Mouse (Mus musculus) left cerebral cortex, adult 8-10 months (tissue): ENCODE data around the gene Akap2. TPM values are rescaled to one million over a fixed set of nuclear protein-coding genes. Genes with fewer than 3 reads are reported as not detected.

Experiments
- DNase-seq, 2 experiments: peaks; one replicate each; pipeline ENCODE4 v3.0.0; 2022; ENCODE audit warnings: low spot score in 2 of 2
- total RNA-seq, 4 experiments: library from RNA; stranded (reverse); gene quantifications; 2 replicates each; pipeline ENCODE4 v1.2.4; 2022

Akap2 gene
- total RNA-seq, 4 experiments from 2014 or later = 39.1 to 48.8 (median 45.3) TPM

- DNase-seq = no peak
Observed at GRCm38 (mm10) chr4:57904638-57905037, 187.2 kb downstream of the Akap2 start.

GRCm38 (mm10) chr4:57906708-57907107, 189.3 kb downstream of the Akap2 start:
- DNase-seq = no peak

GRCm38 (mm10) chr4:57908860-57909259, 191.4 kb downstream of the Akap2 start:
- DNase-seq = no peak

GRCm38 (mm10) chr4:57913021-57913420, 195.6 kb downstream of the Akap2 start:
- DNase-seq = no peak

- no peak for DNase-seq
Observed at GRCm38 (mm10) chr4:57914193-57915190, 197.0 kb downstream of the Akap2 start.

- no peak for DNase-seq
Observed at GRCm38 (mm10) chr4:57915216-57915965, 197.9 kb downstream of the Akap2 start.

- no peak for DNase-seq
Observed at GRCm38 (mm10) chr4:57916201-57916661, 198.8 kb downstream of the Akap2 start, which contains the start of gene D630039A03Rik. Gene D630039A03Rik (minus strand): TSS chr4:57916297.

- no peak for DNase-seq
Observed at GRCm38 (mm10) chr4:57916711-57917110, 199.3 kb downstream of the Akap2 start.

- no peak for DNase-seq
Observed at GRCm38 (mm10) chr4:57919494-57920423, 202.3 kb downstream of the Akap2 start.

- no peak for DNase-seq
Observed at GRCm38 (mm10) chr4:57920522-57920921, 203.1 kb downstream of the Akap2 start.

- DNase-seq = no peak
Observed at GRCm38 (mm10) chr4:57922171-57922570, 204.7 kb downstream of the Akap2 start.

GRCm38 (mm10) chr4:57924556-57925071, 207.2 kb downstream of the Akap2 start:
- DNase-seq = no peak

GRCm38 (mm10) chr4:57927464-57928205, 210.2 kb downstream of the Akap2 start:
- no peak for DNase-seq

- DNase-seq = no peak
Observed at GRCm38 (mm10) chr4:57930559-57931170, 213.2 kb downstream of the Akap2 start.

GRCm38 (mm10) chr4:57934181-57934580, 216.7 kb downstream of the Akap2 start:
- no peak for DNase-seq

GRCm38 (mm10) chr4:57937292-57937691, 219.8 kb downstream of the Akap2 start:
- DNase-seq = no peak

GRCm38 (mm10) chr4:57940631-57941030, 223.2 kb downstream of the Akap2 start:
- DNase-seq = no peak

- no peak for DNase-seq
Observed at GRCm38 (mm10) chr4:57942892-57943291, 225.4 kb downstream of the Akap2 start.
